Mouse (Mus musculus): ENCODE measurements around the gene Tfpi2. TPM values are rescaled to one million over a fixed set of nuclear protein-coding genes. Genes with fewer than 3 reads are reported as not detected.

Gene Tfpi2
- total RNA-seq (2021): 1 to 10 TPM; 3.6 to 4.3 TPM
- long read RNA-seq, experiment 1, partial matches to known transcripts: 0 of 1 reads
- long read RNA-seq, experiment 1, other reads (novel, unspliced or antisense): 0 of 1 reads
- long read RNA-seq, experiment 2: 0 reads

GRCm38 (mm10) chr6:3988750-3989149 is at the start of gene Tfpi2:
Gene Tfpi2, minus strand, starts transcription at chr6:3988919.
- DNase-seq: no peak

- peak in 1 of 2 experiments; percentile 49 for DNase-seq
These were observed 42.2 kb upstream of the Tfpi2 start for GRCm38 (mm10) chr6:4030956-4031355.

GRCm38 (mm10) chr6:4026367-4026766 is 37.6 kb upstream of the Tfpi2 start:
- no peak for DNase-seq

GRCm38 (mm10) chr6:4022645-4023044 is 33.9 kb upstream of the Tfpi2 start:
- DNase-seq: no peak

DNA sequence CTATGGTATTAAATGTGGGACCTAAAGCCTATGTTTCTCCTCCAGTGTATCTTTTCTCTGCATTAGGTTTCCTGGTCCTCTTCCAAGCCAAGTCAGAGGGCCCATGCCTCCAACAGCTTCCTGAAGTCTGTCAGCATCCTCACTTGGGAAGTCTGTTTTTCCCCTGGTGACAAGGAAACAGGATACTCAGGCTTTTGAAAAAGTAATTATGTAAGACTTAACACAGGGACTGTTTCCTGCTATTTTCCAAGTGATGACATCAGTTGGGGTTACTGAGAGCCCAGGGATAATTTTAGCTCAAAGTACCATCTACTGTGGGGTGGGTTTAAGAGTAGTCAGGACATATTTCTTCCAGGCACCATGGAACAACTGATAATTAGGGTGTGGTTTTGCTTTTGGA is 20.8 kb upstream of the Tfpi2 start:
- no peak for DNase-seq

GRCm38 (mm10) chr6:4008501-4009040 is 19.9 kb upstream of the Tfpi2 start:
- DNase-seq: no peak

GRCm38 (mm10) chr6:4004808-4005207 is 16.1 kb upstream of the Tfpi2 start:
- no peak for DNase-seq

- peak; percentile 66 to 75 for DNase-seq
These were observed 15.2 kb upstream of the Tfpi2 start, which contains the start of gene Gng11 for GRCm38 (mm10) chr6:4003890-4004306. Gene Gng11, plus strand, starts transcription at chr6:4003904.

DNA sequence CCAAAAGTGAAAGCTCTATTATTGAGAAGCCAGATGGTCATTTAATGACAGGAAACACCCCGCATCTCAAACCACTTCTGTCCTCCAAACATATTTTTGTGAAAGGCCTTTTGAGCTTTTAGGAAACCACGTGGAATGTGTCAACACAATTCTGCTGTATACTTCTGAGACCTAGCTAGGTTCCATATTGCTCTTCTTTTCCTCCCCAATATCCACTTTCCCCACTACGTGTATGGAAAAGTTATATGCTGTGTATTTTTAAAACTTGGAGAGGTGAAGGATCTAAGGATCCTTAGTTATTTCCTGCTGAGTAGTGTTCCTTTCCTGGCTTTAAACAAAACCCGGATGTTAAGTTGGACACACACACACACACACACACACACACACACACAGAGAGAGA is 14.7 kb upstream of the Tfpi2 start:
- DNase-seq: no peak

GRCm38 (mm10) chr6:4000716-4001115 is 12.0 kb upstream of the Tfpi2 start:
- DNase-seq: no peak

GRCm38 (mm10) chr6:3999296-3999695 is 10.6 kb upstream of the Tfpi2 start:
- DNase-seq: no peak

- DNase-seq: no peak
These were observed 9.4 kb upstream of the Tfpi2 start for GRCm38 (mm10) chr6:3998089-3998488.

DNA sequence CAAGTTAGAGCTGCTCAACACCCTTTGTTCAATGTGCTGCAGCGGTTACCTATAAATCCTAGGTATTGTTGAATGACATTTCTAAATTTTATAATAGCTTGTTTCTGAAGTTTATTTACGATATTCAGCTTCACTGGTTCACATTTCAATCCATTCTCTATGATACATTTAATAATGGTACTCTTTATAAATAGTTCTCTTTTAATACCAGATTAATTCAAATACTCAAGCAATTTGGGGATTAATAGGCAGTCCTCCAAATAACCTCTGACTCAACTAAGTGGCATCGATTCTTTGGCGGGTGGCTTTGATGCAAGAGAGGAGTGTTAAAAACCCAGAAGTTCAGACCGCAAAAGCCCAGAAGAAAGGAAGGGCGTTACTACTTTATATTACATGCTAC is 4.8 kb upstream of the Tfpi2 start, which contains the start of gene Gngt1:
TSS of gene Gngt1 (plus strand) at position 301 of the 400 bp plus-strand sequence.
- DNase-seq: no peak

DNA sequence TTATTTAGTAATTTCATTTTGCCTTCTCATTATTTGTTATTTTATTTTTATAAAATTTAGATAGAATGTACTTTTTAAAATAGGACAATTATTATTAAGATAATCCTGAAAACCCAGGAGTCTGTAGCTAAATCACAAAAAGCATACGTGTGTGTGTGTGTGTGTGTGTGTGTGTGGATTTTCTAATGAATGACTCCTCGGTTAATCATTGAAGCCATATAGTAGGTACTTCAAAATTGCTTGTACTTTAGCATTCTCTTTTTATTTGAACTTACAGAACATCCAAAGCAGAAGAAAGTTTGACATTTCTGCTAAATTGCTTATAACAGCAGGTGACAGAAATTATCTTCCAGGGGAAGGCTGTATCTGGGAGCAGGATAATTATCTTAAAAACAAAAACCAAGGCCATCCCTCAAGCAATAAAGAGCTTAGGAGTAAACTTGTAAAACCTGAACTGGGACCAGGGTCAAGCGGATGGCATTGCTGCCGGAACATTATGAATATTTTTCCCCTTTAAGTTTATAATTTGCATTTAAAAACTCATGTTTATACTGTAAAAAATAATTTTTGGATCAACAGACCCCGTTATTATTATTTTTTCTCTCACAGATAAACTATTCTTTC is 5.9 kb downstream of the Tfpi2 start:
- DNase-seq: no peak

DNA sequence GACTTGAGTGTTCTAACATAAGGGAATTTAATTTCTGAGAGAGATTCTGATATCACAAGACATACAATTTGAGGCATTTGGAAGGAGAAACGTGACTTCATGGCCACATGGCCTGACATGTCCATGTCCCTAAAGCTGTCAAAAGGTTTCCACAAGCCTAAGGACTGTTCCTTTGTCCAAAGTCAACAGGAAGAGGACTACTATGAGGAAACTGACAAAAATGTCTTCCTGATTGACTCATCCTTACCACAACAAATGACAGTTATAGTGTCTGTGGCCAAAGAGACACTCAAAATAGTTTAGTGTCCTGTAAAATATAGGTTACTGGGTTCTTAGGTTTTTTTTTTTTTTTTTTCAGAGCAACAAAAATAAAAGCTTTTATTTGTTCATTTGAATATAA is 15.0 kb downstream of the Tfpi2 start:
- no peak for DNase-seq

GRCm38 (mm10) chr6:3967676-3968626 is 20.8 kb downstream of the Tfpi2 start:
- DNase-seq: peak; percentile 23 to 38

GRCm38 (mm10) chr6:3954969-3955368 is 33.8 kb downstream of the Tfpi2 start:
- DNase-seq: no peak

- DNase-seq: no peak
These were observed 52.5 kb downstream of the Tfpi2 start for GRCm38 (mm10) chr6:3936140-3936714.

- no peak for DNase-seq
These were observed 53.1 kb downstream of the Tfpi2 start for GRCm38 (mm10) chr6:3935606-3936005.

DNA sequence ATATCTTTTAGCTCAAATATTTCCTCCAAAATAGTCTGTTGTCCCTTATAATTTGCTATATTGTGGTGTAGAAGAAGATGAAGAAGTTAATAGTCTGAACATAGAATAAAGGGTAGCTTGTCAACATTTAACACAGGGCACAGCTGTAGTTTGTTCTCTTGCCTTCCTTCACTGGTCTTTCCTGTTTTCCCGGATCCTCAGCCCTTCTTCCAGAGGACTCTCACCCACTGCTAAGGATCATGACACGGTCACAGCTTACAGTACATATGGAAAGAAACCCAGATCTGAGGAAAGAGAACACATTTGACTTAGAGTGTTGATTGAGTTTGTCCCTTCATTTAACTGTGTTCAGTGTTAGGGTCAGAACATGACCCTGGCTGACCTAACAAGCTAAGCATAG is 53.7 kb downstream of the Tfpi2 start:
- DNase-seq: no peak

DNA sequence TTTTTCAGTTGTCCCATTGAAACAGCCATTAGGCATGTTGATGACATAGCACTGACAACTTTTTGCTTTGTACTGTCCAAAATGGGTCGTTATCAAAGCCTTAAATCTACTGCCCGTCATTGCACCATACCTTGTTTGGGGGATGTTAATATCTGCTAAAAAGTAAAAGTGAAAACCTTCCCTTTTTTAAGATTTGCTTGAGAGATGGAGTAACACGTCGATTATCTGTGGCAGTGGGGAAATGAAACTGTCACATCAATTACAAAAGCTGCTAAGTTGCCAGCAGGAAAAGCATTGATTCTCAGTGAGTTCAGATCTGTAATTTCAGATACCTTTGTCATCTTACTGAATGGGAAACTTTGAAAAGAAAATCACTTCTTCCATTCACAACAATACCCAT is 62.6 kb downstream of the Tfpi2 start:
- DNase-seq: no peak

- no peak for DNase-seq
These were observed 65.8 kb downstream of the Tfpi2 start for GRCm38 (mm10) chr6:3922870-3923269.
